Mouse (Mus musculus) heart, postnatal 36 days (tissue): Measurements from ENCODE around the gene Syt17. TPM values are rescaled to one million over a fixed set of nuclear protein-coding genes. Genes with fewer than 3 reads are reported as not detected.
"Not testable (repeated sequence)": the region's sequence is repeated elsewhere in the genome, so short reads cannot be mapped to it uniquely, and the experiment has no call there.

Experiments used
- DNase-seq, 2 experiments: peaks; one replicate each; pipeline ENCODE4 v3.0.0; 2021 to 2022
- intact Hi-C: fragments of 180-260 bp; cut with DNase I; formaldehyde crosslinking; loops from one replicate; pipeline ENCODE4 v1.15.1; 2025
- total RNA-seq, 2 experiments: library from RNA; stranded (reverse); gene quantifications; 2 replicates each; pipeline ENCODE4 v1.2.3; 2021

Gene Syt17
- total RNA-seq, 2 experiments from 2014 or later = 1.5 to 2.1 TPM

- DNase-seq = no peak
- intact Hi-C loops = no loop called here
Measured at GRCm38 (mm10) chr7:118399764-118400163, 48.3 kb downstream of the Syt17 start.

GRCm38 (mm10) chr7:118390705-118391104 is 57.3 kb downstream of the Syt17 start:
- intact Hi-C loops = no loop called here

GRCm38 (mm10) chr7:118380996-118381395 is 67.0 kb downstream of the Syt17 start:
- no peak for DNase-seq
- intact Hi-C loops = no loop called here

More at GRCm38 (mm10) chr7:118390705-118391104, 57.3 kb downstream of the Syt17 start:
- DNase-seq = no peak

- intact Hi-C loops = no loop called here
- no peak for DNase-seq
Measured at GRCm38 (mm10) chr7:118380056-118380455, 68.0 kb downstream of the Syt17 start.

- peak in 1 of 2 experiments; percentile 10 for DNase-seq
- intact Hi-C loops = no loop called here
Measured at GRCm38 (mm10) chr7:118376590-118376989, 71.4 kb downstream of the Syt17 start.

GRCm38 (mm10) chr7:118375341-118375740 is 72.7 kb downstream of the Syt17 start:
- intact Hi-C loops = no loop called here
- peak; percentile 56 to 60 for DNase-seq

GRCm38 (mm10) chr7:118371361-118371760 is 76.7 kb downstream of the Syt17 start:
- intact Hi-C loops = no loop called here
- DNase-seq = no peak

- DNase-seq = no peak
- intact Hi-C loops = no loop called here
Measured at GRCm38 (mm10) chr7:118369705-118370104, 78.3 kb downstream of the Syt17 start.

- DNase-seq = no peak
- intact Hi-C loops = no loop called here
Measured at GRCm38 (mm10) chr7:118365902-118366301, 82.1 kb downstream of the Syt17 start.

GRCm38 (mm10) chr7:118365251-118365650 is 82.8 kb downstream of the Syt17 start:
- intact Hi-C loops = no loop called here
- DNase-seq = no peak

GRCm38 (mm10) chr7:118364353-118365007 is 83.5 kb downstream of the Syt17 start:
- peak in 1 of 2 experiments; percentile 37 for DNase-seq
- intact Hi-C loops = no loop called here

GRCm38 (mm10) chr7:118363587-118364233 is 84.3 kb downstream of the Syt17 start:
- DNase-seq = no peak
- intact Hi-C loops = no loop called here

- no peak for DNase-seq
- intact Hi-C loops = no loop called here
Measured at GRCm38 (mm10) chr7:118362931-118363330, 85.1 kb downstream of the Syt17 start.

- intact Hi-C loops = no loop called here
- no peak for DNase-seq
Measured at GRCm38 (mm10) chr7:118362258-118362657, 85.8 kb downstream of the Syt17 start.

GRCm38 (mm10) chr7:118358977-118359376 is 89.0 kb downstream of the Syt17 start:
- intact Hi-C loops = no loop called here
- no peak for DNase-seq

- intact Hi-C loops, DNase-seq: not testable (repeated sequence)
Measured at GRCm38 (mm10) chr7:118356410-118357005, 91.5 kb downstream of the Syt17 start.

GRCm38 (mm10) chr7:118350840-118351239 is 97.2 kb downstream of the Syt17 start:
- intact Hi-C loops = no loop called here
- no peak for DNase-seq

- DNase-seq = no peak
- intact Hi-C loops = no loop called here
Measured at GRCm38 (mm10) chr7:118346943-118347342, 101.1 kb downstream of the Syt17 start.

- intact Hi-C loops = no loop called here
- no peak for DNase-seq
Measured at GRCm38 (mm10) chr7:118346432-118346831, 101.6 kb downstream of the Syt17 start.

- no peak for DNase-seq
- intact Hi-C loops = no loop called here
Measured at GRCm38 (mm10) chr7:118345396-118345795, 102.6 kb downstream of the Syt17 start.

- no peak for DNase-seq
- intact Hi-C loops = no loop called here
Measured at GRCm38 (mm10) chr7:118344701-118345100, 103.3 kb downstream of the Syt17 start.
